Mouse (Mus musculus): ENCODE results near the gene Ccdc106.

GRCm38 (mm10) chr7:5035628-5036027 lies 15.3 kb downstream of the Ccdc106 start:
- TF ChIP-seq ZC3H11A (IDR thresholded peaks at IDR 0.05; ENCODE audit: borderline replicate concordance, low read depth, low read length) (no peak), MAFK (IDR thresholded peaks at IDR 0.05; ENCODE audit: insufficient read depth, low read depth, low read length) (no peak)

Data from ES-E14 (cell line).